Mouse (Mus musculus): ENCODE results near the gene Prss32.
"Not testable (repeated sequence)": the region's sequence is repeated elsewhere in the genome, so short reads cannot be mapped to it uniquely, and the experiment has no call there.

Gene Prss32

DNA sequence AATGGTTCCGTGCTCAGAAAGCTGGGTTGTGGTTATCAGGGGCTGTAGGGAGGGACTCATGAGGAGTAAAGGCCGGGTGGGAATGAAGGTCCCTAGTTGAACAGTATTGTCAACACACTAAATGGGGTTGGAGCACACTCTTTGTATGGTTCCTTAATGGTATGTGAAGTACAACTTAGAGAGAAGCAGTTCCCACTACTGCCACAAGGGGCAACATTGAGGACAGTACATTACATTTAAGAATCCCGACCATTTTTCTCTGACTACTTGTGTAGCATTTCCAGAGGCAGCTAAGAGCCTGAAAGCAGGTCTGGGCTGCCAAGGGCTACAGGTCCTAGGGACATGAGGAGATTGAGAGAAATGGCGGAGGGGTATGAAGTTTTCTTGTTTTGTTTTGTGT, 2.5 kb upstream of the Prss32 start:
- DNase-seq (ENCODE audit: low spot score) = peak; percentile 89

DNA sequence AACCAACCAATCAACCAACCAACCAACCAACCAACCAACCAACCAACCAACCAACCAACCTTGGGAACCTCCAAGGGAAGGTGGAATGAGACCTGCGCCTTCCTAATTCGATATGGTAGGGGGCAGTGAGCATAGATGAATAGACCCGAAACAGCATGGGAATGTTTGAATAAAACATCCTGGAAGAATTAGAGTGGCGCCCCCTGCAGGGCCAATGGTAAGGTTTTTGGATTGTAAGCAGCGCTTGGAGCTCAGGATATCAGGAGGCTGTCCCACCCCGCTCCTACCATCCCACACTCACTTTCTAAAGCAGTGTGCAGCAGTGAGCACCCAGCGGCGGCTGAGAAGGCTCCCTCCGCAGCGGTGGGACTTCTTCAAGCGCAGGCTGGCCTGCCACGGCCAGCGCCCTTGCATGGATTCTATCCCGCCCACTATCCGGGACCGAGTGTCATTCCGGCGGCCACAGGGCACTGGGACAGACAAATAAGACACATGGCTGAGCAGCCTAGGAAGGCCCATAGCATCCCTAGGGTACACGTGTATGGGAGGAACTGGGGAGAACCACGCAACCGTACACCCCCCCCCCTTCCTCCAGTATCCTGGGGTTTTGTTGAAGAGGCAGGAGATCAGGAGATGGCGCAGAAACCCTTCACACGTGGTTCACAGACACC, 379 bp upstream of the Prss32 start:
- no peak for DNase-seq (ENCODE audit: low spot score)

DNA sequence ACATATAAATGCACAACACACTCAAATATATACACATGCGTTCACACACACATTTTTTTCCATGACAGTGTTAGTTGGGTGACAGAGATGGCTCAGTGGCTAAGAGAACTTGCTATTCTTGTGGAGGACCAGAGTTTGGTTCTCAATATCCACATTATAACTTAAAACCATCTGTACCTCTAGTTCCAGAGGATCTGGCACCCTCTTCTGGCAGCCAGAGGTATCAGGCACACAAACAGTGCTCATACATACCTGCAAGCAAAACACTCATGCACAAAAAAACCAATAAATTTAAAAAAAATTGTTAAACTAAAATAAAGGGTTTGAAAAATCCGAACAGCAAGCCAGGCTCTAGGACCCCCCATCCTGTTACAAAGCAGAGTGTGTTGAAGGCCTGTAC, 6.4 kb downstream of the Prss32 start:
- no peak for DNase-seq (ENCODE audit: low spot score)

DNA sequence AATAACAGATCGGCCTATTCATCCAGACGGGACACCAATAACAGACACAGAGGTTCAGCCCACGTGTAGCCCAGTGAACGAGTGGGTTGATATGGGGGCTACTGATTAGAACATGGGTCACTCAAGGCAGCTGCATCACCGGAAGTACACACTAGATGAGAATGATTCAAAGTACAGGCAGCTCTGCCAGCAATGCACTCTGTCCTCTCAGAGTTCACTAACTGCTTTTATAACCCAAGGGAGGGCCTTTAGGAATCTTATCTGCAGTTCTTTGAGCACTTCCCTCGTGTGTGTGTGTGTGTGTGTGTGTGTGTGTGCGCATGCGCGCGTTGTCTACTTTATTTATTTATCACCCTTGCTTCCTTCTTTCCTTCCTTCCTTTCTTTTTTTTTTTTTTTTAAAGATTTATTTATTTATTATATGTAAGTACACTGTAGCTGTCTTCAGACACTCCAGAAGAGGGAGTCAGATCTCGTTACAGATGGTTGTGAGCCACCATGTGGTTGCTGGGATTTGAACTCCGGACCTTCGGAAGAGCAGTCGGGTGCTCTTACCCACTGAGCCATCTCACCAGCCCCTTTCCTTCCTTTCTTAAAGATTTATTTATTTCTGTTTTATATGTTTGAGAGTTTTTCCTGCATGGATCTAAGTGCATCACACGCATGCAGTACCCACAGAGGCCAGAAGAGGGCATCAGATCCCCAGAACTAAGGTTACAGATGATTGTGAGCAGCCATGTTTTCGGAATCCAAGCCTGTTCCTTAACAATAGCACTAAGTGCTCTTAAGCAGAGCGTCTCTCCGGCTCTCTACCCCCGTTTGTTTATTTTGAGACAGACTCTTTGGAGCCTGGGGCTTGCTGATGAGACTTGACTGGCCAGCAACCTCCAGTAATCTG, 7.4 kb downstream of the Prss32 start:
- DNase-seq (ENCODE audit: low spot score) = peak; percentile 86

DNA sequence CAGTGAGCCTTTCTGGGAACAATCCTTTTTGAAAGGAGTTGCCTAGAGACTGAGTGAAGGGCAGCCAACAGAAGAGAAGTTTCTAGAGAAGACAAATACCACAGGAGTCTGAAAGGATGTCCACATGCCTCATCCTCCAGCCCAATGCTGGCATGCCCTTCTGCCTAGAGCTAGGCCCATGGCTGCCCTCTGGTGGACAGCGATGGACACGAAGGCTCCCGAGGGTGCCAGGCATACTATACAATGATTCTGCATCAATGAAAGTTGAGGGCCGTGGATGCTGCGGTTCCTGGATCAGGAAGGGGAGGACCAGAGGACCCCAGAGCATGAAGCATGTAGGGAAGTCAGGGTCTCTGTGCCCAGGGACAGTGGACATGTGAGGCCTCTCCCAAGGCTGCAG, 9.6 kb downstream of the Prss32 start:
- DNase-seq (ENCODE audit: low spot score) = peak; percentile 74

DNA sequence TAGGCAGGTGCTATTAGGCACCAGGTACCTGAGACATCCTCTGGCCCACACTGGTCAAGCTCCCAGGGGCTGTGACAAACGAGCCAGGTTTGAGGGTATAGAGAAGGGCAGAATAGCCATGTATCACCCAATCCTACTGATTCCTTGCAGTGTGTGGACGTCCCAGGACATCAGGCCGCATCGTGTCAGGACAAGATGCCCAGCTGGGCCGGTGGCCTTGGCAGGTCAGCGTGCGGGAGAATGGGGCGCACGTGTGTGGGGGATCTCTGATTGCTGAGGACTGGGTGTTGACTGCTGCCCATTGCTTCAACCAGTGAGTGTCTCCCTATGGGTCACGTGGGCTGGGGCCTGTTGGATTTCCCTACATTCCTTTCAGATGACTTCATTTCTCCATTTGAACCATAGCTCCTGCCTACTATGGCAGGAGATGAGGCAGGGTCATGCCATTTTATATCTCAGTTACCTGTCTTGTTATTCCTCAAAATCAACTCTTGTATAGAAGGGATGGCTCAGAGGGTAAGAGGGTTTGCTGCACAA, 10.6 kb downstream of the Prss32 start:
- no peak for DNase-seq (ENCODE audit: low spot score)

DNA sequence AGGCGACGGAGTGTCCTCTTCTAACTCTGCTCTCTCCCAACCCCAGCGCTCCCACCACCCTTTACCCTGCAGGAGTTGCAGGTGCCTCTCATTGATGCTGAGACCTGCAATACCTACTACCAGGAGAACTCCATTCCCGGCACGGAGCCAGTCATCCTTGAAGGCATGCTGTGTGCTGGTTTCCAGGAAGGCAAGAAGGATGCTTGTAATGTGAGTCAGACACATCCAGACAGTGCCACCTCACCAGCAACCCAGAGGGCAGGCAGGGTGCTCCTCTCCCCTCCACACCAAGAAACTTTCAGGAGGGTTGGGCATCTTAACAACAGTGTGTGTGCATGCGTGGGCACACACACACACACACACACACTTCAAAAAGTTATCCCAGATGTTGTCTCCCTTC, 13.5 kb downstream of the Prss32 start:
- DNase-seq (ENCODE audit: low spot score) = no peak

DNA sequence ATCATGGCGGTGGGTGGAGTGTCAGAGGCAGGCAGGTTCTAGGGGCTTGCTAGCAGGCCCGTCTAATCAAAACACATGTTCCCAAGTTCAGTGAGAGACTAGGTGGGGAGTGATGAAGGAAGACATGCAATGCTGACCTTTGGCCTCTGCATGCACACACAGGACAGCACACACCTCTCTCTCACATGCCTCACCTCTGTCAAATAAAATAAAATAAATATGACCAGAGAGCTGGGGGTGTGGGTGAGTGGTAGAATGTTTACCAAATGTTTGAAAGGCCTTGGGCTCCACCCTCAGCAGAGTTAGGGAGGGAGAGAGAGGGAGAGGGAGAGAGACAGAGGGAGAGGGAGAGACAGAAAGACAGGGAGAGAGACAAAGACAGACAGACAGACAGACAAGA, 14.3 kb downstream of the Prss32 start:
- no peak for DNase-seq (ENCODE audit: low spot score)

DNA sequence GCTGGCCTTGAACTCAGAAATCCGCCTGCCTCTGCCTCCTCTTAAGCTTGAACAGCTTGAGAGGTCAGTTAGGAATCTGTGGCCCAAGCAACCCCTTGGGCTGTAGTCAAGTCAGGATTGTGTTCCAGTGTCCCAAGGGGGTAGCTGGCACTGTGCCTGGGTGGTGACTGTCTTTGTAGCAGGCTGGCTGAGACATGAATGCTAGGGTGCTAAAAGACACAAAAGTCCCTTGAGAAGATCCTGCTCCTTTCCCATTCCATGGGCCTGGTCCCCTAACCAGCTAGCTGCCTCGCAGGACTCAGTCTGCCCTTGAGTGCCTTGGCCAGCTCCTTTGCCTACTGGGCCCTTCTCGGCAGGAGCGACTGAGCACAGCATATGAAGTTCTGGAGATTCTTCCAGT, 19.3 kb downstream of the Prss32 start:
- DNase-seq (ENCODE audit: low spot score) = no peak

DNA sequence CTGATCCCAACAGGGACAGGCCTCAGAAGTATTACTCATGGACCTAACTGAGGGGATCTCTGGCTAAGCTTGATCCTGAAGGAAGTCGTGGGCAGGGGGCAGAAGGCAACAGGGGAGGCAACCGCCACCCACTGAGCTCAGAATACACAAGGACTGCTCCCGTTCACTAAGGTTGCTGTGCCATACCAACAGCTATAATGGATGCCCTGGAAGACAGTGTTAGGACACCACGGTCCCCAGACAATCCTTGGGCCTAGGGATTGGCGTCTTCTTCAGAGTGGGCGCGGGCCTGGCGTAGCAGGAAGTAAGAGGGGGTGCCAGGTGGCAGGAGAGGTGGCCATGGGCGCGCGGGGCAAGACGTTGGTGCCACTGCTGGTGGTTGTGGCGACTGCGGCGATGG, 24.1 kb downstream of the Prss32 start, which contains the start of gene Prss21:
TSS of gene Prss21 (plus strand) at position 301 of the 400 bp plus-strand sequence.
- no peak for DNase-seq (ENCODE audit: low spot score)

DNA sequence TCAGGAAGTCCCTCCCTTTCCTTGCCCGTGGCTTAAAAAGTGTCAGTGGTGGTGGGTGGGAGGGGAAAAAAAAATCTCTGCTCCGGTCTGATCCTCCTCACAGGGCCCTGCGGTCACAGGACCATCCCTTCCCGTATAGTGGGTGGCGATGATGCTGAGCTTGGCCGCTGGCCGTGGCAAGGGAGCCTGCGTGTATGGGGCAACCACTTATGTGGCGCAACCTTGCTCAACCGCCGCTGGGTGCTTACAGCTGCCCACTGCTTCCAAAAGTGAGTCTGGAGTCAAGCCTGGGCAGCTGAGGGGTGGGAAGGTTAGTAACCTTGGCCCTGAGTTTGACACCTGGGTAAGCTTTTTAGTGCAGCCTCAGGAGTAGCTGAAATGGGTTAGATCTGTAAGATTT, 24.9 kb downstream of the Prss32 start:
- no peak for DNase-seq (ENCODE audit: low spot score)

DNA sequence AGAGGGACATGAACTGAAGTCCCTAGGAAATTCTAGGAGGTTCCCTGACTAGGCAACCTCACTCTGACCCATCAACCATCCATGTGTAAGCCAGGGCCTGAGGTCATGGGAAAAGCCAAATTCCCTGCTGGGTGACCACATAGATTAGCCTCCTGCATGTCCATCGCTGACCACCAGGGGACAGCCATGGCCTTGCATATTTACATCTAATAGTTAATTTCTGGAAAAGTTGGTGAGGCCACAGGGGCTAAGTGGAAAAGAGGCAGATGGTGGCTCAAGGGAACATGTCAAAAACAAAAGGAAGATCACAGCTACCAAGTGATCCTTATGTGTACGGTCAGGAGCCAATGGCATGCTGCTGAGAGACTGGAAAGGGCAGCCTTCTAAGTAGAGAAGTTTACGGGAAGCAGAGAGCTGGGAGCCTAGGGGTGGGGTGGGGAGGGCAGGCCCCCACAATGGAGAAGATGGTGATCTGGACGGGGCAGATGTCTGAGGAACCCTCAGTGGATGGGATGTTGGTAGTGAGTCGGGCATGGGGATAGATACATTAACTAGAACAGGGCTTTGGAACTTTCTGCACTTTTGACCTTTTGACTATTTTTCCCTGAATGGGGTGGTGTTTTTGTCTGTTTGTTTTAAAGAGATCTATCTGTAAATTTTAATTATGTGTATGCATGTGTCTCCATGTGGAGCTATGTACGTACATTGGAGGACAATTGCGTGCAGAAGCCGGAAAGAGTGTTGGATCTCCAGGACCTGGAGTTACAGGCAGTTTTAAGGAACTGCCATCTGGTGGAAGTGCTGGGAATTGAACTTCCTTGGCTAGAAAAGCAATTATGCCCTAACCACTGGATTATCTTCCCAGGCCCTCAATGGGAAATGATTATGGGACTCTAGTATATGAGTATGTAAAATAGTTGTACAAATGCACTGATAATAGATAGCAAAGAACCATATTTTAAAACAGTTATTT, 30.5 kb downstream of the Prss32 start:
- peak; percentile 86 for DNase-seq (ENCODE audit: low spot score)

DNA sequence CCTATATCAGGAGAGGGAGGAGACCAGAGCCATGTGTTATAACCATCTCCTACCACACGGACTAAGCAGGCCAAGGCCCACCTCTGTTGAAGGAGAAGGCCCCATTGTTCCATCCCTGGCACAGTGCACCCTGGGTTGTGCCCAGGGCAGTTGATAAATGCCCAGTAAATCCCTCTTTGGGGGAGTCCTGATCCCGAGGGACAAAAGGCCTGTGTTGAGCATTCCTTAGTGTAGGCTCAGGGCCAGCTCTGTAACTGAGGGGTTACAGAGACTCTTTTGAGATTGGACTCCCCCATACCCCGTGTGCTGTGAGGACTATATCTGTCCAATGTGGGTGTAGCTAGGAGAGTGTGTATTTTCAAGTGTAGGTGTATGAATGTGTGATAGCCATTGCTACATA, 33.1 kb downstream of the Prss32 start:
- no peak for DNase-seq (ENCODE audit: low spot score)

DNA sequence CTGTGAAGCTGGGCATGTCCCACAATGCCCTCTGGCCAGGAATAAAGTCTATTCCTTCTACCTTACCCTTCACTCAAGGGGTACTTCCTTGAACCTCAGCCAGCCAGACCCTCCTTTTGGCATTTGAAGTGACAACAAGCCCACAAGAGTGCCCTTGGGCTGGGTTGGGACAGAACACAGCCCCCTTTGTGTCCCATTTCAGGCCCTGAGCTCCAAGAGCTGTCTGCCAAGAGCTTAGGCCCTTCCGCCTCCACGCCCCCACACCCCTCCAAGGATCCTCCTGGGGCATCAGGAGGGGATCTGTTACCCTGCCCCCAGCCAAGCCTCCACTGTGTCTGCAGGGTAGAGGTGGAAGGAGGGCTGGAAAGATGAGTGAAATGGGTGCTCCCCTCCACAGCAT, 33.5 kb downstream of the Prss32 start:
- DNase-seq (ENCODE audit: low spot score) = no peak

DNA sequence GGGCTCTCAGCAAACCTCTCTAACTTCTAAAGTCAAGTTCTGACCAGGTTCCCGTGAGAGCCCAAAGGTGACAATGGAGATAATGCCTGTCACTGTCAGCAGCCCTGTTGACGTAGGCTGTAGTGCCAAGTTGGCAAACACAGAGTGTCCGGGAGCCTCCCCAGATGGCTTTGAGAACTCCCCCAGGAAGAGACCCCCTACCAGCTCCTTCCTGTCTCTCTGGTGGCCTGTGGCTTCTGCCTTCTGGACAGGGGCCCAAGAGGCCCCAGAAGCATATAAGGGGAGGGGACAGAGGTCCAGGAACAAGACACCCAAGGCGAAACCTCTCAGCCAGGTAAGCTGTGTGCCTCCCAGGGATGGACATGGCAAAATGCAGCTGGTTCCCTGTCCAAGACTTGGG, 36.9 kb downstream of the Prss32 start, which contains the start of the genes Dcpp1 and Dcpp2:
TSS of gene Dcpp1 (plus strand) at position 301 of the 400 bp plus-strand sequence.
TSS of gene Dcpp2 (plus strand) at position 305 of the 400 bp plus-strand sequence.
- not testable (repeated sequence) for DNase-seq (ENCODE audit: low spot score)

Measured in embryo, embryonic 10 days (tissue).